Mouse (Mus musculus): Measurements from ENCODE around the gene 1700037C18Rik.
"Not testable (repeated sequence)": the region's sequence is repeated elsewhere in the genome, so short reads cannot be mapped to it uniquely, and the experiment has no call there.

Gene 1700037C18Rik

GRCm38 (mm10) chr16:3872216-3873047 is 36.1 kb downstream of the 1700037C18Rik start, which contains the start of gene Naa60:
Gene Naa60 (plus strand): TSS chr16:3872375.
- peak; percentile 93 for DNase-seq (ENCODE audit: low spot score)

- no peak for DNase-seq (ENCODE audit: low spot score)
These were observed 36.7 kb downstream of the 1700037C18Rik start for GRCm38 (mm10) chr16:3871815-3872214.

GRCm38 (mm10) chr16:3859254-3859653 is 49.2 kb downstream of the 1700037C18Rik start:
- DNase-seq (ENCODE audit: low spot score) = no peak

- DNase-seq (ENCODE audit: low spot score) = no peak
These were observed 52.7 kb downstream of the 1700037C18Rik start for GRCm38 (mm10) chr16:3855776-3856175.

- DNase-seq (ENCODE audit: low spot score) = no peak
These were observed 53.9 kb downstream of the 1700037C18Rik start for GRCm38 (mm10) chr16:3854437-3855182.

- DNase-seq (ENCODE audit: low spot score) = no peak
These were observed 55.9 kb downstream of the 1700037C18Rik start for GRCm38 (mm10) chr16:3852586-3852985.

- not testable (repeated sequence) for DNase-seq (ENCODE audit: low spot score)
These were observed 57.2 kb downstream of the 1700037C18Rik start for GRCm38 (mm10) chr16:3851301-3851700.

- DNase-seq (ENCODE audit: low spot score) = no peak
These were observed 60.1 kb downstream of the 1700037C18Rik start for GRCm38 (mm10) chr16:3848416-3848815.

- peak; percentile 10 for DNase-seq (ENCODE audit: low spot score)
These were observed 60.6 kb downstream of the 1700037C18Rik start for GRCm38 (mm10) chr16:3847871-3848270.

- DNase-seq (ENCODE audit: low spot score) = peak; percentile 99
These were observed 61.6 kb downstream of the 1700037C18Rik start, which contains the start of gene Zfp174 for GRCm38 (mm10) chr16:3846711-3847518. Gene Zfp174 (plus strand): TSS chr16:3847268.
